Mouse (Mus musculus) layer of hippocampus, postnatal 10 days (tissue): ENCODE measurements around the gene Agtr2. TPM values are rescaled to one million over a fixed set of nuclear protein-coding genes. Genes with fewer than 3 reads are reported as not detected.
"Not testable (repeated sequence)": the region's sequence is repeated elsewhere in the genome, so short reads cannot be mapped to it uniquely, and the experiment has no call there.

Experiments used
- DNase-seq, 2 experiments: peaks; one replicate each; pipeline ENCODE4 v3.0.0; 2021; ENCODE audit warnings: low spot score in 2 of 2
- long read RNA-seq: library from polyadenylated mRNA; stranded (forward); transcript quantifications from one replicate; pipeline ENCODE4 v2.0.0, GENCODE M21; 2023
- total RNA-seq, 2 experiments: library from RNA; stranded (reverse); gene quantifications; 2 replicates each; pipeline ENCODE4 v1.2.3; 2021

The Agtr2 gene
- total RNA-seq: 1 to 10 TPM in 1 of 2 experiments, under 1 TPM in 1; 0.55 to 1.0 TPM
- long read RNA-seq: 0 reads

DNA sequence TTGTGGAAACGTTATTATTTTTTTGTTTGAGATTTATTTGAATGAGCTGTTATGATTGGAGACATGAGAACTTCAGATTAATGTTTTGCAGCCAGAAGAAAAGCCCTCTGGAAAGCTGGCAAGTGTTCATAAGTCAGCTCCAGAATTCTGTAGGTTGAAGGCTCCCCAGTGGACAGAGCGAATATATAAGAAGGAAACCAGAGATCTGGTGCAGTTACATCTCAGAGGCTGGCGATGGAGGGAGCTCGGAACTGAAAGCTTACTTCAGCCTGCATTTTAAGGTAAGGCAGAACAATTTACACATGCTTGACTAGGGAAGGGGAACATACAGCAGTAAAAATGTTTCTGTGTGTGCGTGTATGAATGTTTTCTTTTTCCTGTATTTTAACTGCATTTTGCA, at the start of gene Agtr2:
Gene Agtr2 (plus strand): TSS at position 131 of the 400 bp plus-strand sequence.
- no peak for DNase-seq

DNA sequence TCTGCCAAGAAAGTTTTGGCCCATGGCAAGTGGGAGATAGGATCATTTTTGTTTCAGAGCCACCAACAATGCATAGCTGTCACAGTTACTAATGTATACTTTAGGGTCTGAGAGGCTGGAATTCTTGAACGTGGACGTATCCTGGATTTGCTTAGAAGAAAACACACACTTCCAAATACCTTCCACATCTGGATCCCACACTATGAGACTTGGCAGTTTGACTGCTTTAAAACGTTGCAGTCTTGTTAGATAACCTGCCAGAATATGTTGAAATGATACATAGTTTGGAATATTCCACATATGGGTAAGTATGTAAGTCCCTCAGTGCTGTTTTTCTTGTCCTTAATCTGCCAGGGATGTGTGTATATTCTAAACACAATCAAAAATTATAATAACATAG, 31.8 kb upstream of the Agtr2 start:
- no peak for DNase-seq

DNA sequence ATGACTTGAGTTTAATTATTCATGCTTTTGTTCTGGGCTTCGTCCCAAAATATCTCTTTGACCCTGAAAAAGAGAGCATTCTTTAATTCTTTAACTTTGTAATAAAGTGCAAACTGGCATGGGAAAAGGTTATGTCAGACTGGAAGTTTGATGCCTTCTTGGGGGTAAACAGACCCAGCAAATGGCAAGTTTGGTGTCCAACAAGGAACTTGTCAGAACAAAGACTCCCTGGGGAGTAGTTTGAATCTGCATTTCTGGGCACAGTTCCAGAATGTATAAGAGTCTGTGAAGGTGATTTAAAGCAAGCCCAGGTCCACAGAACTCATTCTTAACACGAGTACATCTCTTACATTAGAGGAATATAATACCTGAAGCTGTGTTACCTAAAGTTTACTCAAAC, 3.8 kb downstream of the Agtr2 start:
- no peak for DNase-seq

DNA sequence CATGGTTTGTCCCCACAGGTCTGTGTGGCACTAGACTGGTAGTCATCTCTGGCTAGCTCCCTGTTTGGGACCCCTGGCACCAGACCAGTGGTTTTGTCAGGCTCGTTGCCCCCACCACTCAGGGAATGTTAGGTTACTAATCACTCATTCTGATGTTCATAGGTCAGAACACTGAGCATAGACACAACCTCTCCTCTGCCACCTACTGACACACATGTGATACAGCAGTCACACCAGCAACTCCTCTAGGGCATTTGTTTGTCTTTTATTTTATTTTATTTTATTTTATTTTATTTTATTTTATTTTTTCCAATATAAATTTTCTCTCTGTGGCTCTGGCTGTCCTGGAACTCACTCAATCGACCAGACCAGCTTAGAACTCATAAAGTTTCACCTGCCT, 15.9 kb downstream of the Agtr2 start:
- no peak for DNase-seq

DNA sequence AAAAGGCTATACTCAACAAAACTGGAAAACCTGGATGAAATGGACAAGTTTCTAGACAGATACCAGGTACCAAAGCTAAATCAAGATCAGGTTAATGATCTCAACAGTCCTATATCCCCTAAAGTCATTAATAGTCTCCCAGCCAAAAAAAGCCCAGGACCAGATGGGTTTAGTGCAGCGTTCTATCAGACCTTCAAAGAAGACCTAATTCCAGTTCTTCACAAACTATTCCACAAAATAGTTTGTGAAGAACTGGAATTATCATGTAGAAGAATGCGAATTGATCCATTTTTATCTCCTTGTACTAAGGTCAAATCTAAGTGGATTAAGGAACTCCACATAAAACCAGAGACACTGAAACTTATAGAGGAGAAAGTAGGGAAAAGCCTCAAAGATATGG, 23.0 kb downstream of the Agtr2 start:
- DNase-seq: not testable (repeated sequence)

DNA sequence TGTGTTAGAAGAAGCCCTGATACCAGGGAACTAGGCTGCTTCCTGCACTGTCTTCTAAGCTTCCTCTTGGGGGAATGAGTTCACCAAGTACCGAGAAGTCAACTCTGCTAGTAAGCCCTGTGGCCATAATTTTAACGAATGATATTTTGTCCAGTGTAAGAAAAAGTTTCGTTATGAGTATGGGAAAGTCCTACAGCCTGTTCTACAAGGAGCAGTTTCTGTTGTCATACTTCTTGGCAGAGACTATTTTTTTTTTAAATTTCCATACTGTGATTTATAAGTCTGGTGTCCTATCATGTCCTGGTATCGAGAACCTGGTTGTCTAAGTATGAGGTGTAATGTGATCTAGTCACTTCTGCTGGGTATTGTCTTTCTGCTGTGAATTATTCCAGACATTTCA, 38.2 kb downstream of the Agtr2 start:
- no peak for DNase-seq

Other genes with a start within 250 kb of the Agtr2 start
- not detected for gene Slc6a14, start 230.4 kb downstream of the Agtr2 start, total RNA-seq